Mouse (Mus musculus) embryo, embryonic 10 days (tissue): ENCODE measurements around the gene Lrfn1.
A peak's percentile ranks its signal among the peaks of the same experiment; 100 is the strongest.
"Not testable (repeated sequence)": the region's sequence is repeated elsewhere in the genome, so short reads cannot be mapped to it uniquely, and the experiment has no call there.

Source experiments
- DNase-seq: peaks from one replicate; pipeline ENCODE4 v3.0.0-alpha.2; 2015; ENCODE audit warnings: low spot score

The Lrfn1 gene

GRCm38 (mm10) chr7:28447101-28447830 lies 4.5 kb upstream of the Lrfn1 start:
- DNase-seq: peak; percentile 59

- no peak for DNase-seq
Observed at GRCm38 (mm10) chr7:28447865-28448820, 3.6 kb upstream of the Lrfn1 start.

GRCm38 (mm10) chr7:28452361-28453005 lies 703 bp downstream of the Lrfn1 start:
- no peak for DNase-seq

- no peak for DNase-seq
Observed at GRCm38 (mm10) chr7:28460361-28460760, 8.6 kb downstream of the Lrfn1 start.

GRCm38 (mm10) chr7:28462769-28463168 lies 11.0 kb downstream of the Lrfn1 start:
- no peak for DNase-seq

- DNase-seq: peak; percentile 69
Observed at GRCm38 (mm10) chr7:28464416-28465212, 12.8 kb downstream of the Lrfn1 start.

GRCm38 (mm10) chr7:28466721-28467212 lies 15.0 kb downstream of the Lrfn1 start:
- DNase-seq: peak; percentile 56

GRCm38 (mm10) chr7:28467213-28467751 lies 15.5 kb downstream of the Lrfn1 start:
- peak; percentile 67 for DNase-seq

- no peak for DNase-seq
Observed at GRCm38 (mm10) chr7:28476191-28476590, 24.4 kb downstream of the Lrfn1 start.

- no peak for DNase-seq
Observed at GRCm38 (mm10) chr7:28477363-28477762, 25.6 kb downstream of the Lrfn1 start.

GRCm38 (mm10) chr7:28478854-28479253 lies 27.1 kb downstream of the Lrfn1 start:
- DNase-seq: peak; percentile 13

GRCm38 (mm10) chr7:28482854-28483253 lies 31.1 kb downstream of the Lrfn1 start:
- no peak for DNase-seq

GRCm38 (mm10) chr7:28484192-28484591 lies 32.4 kb downstream of the Lrfn1 start:
- peak; percentile 44 for DNase-seq

GRCm38 (mm10) chr7:28488030-28488491 lies 36.3 kb downstream of the Lrfn1 start:
- no peak for DNase-seq

GRCm38 (mm10) chr7:28490410-28490809 lies 38.6 kb downstream of the Lrfn1 start:
- DNase-seq: peak; percentile 81

- no peak for DNase-seq
Observed at GRCm38 (mm10) chr7:28490903-28491302, 39.1 kb downstream of the Lrfn1 start.

- no peak for DNase-seq
Observed at GRCm38 (mm10) chr7:28492310-28492709, 40.5 kb downstream of the Lrfn1 start.

- no peak for DNase-seq
Observed at GRCm38 (mm10) chr7:28495426-28495825, 43.6 kb downstream of the Lrfn1 start.

GRCm38 (mm10) chr7:28505585-28505984 lies 53.8 kb downstream of the Lrfn1 start:
- DNase-seq: peak; percentile 62

- not testable (repeated sequence) for DNase-seq
Observed at GRCm38 (mm10) chr7:28509121-28509520, 57.3 kb downstream of the Lrfn1 start.

GRCm38 (mm10) chr7:28510405-28510974 lies 58.7 kb downstream of the Lrfn1 start, which contains the start of gene Ifnl2:
Gene Ifnl2 (minus strand): TSS chr7:28510455.
- DNase-seq: not testable (repeated sequence)
